Mouse (Mus musculus) midbrain, embryonic 11.5 days (tissue): ENCODE data around the gene Med14. TPM values are rescaled to one million over a fixed set of nuclear protein-coding genes. Genes with fewer than 3 reads are reported as not detected.

Source experiments
- ATAC-seq: fragments of 200-750 bp; cut with Nextera tagmentation; 2 replicates; pipeline ENCODE4 v1.8.0; 2017; ENCODE audit warnings: moderate TSS enrichment, moderate library complexity; ENCODE audit not compliant: low FRiP score
- DNase-seq: peaks from one replicate; pipeline ENCODE4 v3.0.0; 2015; ENCODE audit warnings: low spot score; ENCODE audit errors: missing footprints
- H3K27ac ChIP-seq: fragments of 300-500 bp; sonication (generic); 2 replicates; pipeline ENCODE4 v1.5.1; 2014; ENCODE audit warnings: low read depth, low read length
- H3K27me3 ChIP-seq: fragments of 300-500 bp; sonication (generic); 2 replicates; pipeline ENCODE4 v1.6.1; 2014; ENCODE audit warnings: mild to moderate bottlenecking, low read length, moderate library complexity, mixed read lengths; ENCODE audit not compliant: control insufficient read depth, insufficient read depth
- H3K36me3 ChIP-seq: fragments of 300-500 bp; sonication (generic); 2 replicates; pipeline ENCODE4 v1.6.1; 2014; ENCODE audit warnings: mild to moderate bottlenecking, low read length, moderate library complexity, mixed read lengths; ENCODE audit not compliant: control insufficient read depth, insufficient read depth
- H3K4me1 ChIP-seq: fragments of 300-500 bp; sonication (generic); 2 replicates; pipeline ENCODE4 v1.6.1; 2014; ENCODE audit warnings: low read length; ENCODE audit not compliant: control insufficient read depth, insufficient read depth
- H3K4me2 ChIP-seq: fragments of 300-500 bp; sonication (generic); 2 replicates; pipeline ENCODE4 v1.6.1; 2014; ENCODE audit warnings: mild to moderate bottlenecking, moderate library complexity
- H3K4me3 ChIP-seq: fragments of 300-500 bp; sonication (generic); 2 replicates; pipeline ENCODE4 v1.5.1; 2014; ENCODE audit warnings: low read depth, low read length
- H3K9ac ChIP-seq: fragments of 300-500 bp; sonication (generic); 2 replicates; pipeline ENCODE4 v1.6.1; 2014; ENCODE audit warnings: low read length
- H3K9me3 ChIP-seq: fragments of 300-500 bp; sonication (generic); 2 replicates; pipeline ENCODE4 v1.6.1; 2016; ENCODE audit warnings: low read length; ENCODE audit not compliant: control insufficient read depth
- WGBS: fragments of 180-500 bp; shearing (Covaris S2); extraction: QIAGEN DNeasy Blood & Tissue Kit; methylation state at CpG from one replicate; pipeline ENCODE4 v1.1.7; 2014; 5-methylcytosine and 5-hydroxymethylcytosine counted together
- polyA plus RNA-seq: library from polyadenylated mRNA; unstranded; fragments of >200 nt; fragmentation: Nextera tagmentation; extraction: Ambion mirVana; gene quantifications from 2 replicates; pipeline ENCODE4 v1.2.1, GENCODE M21; 2014

Gene Med14
- polyA plus RNA-seq, result 25.9 and 26.7 TPM in 2 replicates

DNA sequence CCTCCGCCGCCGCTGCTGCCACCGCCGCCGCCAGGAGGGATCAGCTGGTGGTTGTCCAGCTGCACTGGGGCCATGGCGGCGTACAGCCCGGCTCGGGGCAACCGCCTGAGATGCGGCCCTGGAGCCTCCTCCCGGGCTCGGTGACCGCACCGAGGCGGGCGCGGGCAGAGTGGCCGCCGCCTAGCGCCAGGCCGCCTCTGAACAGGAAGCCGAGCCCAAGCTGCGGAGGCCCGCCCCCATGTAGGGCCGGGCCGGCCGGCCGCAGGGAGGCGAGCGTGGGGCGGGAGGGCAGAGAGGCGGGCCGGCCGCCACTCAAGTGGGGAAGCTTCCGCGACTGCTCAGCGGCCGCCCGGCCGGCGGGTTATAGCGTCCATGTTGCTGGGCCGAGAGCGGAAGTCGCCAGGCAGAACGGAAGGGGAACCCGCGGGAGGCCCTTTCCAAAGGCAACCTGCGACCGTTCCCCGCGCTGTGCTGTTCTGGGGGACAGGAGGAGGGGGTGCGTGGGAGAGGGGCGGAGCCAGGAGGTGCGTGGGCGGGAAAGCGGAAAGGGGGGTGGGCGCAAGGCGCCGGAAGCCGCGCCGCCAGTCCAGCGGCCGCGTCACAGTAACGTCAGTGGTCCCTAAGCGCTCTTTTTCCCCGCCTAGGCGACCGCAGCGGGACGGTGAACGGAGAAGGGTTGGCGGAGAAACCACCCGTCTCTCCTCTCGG lies at the start of gene Med14:
Gene Med14, minus strand, starts transcription at position 448 of the 708 bp plus-strand sequence.
- Histone ChIP-seq H3K27ac (peak within 1 kb of the TSS; percentile 93), H3K9ac (peak within 1 kb of the TSS; percentile 79), H3K9me3 (no peaks in the 10 kb centered on the region), H3K4me3 (peak within 1 kb of the TSS; percentile 62), H3K4me2 (peak within 1 kb of the TSS; percentile 55), H3K4me1 (no peaks in the 10 kb centered on the region), H3K27me3 (no peaks in the 10 kb centered on the region), H3K36me3 (no peaks in the 10 kb centered on the region)
- WGBS, result 4% methylated on average over 49 of the region's 79 CpGs
- DNase-seq, result peak; percentile 96
- ATAC-seq, result peak; percentile 97

DNA sequence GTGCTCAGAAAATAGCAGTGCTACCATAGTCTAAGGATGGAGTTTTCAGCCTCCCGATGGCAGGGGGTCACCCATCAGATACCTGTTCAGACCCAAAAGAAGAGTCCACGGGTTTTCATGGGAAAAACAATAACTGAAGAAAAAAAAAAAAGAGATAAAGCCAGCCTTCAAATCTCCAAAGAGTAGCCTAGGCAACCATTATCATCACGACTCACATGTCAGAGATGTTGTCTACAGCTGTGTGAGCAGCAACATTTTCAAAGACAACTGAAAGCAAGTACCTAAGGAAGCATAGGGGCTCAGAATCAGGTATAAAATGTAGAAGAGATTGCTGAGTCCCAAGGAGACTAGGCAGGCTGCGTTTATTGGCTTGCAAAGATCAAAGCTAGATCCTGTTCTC lies 38.7 kb upstream of the Med14 start:
- ATAC-seq (no peak), DNase-seq (no peak)
- WGBS, result 74% methylated on average over 4 of the region's 4 CpGs
- Histone ChIP-seq H3K4me3 (no peak overlapping the region), H3K27me3 (no peaks in the 10 kb centered on the region), H3K36me3 (no peaks in the 10 kb centered on the region), H3K9me3 (no peaks in the 10 kb centered on the region), H3K27ac (no peak overlapping the region), H3K4me2 (no peak overlapping the region), H3K9ac (no peak overlapping the region), H3K4me1 (no peaks in the 10 kb centered on the region)

DNA sequence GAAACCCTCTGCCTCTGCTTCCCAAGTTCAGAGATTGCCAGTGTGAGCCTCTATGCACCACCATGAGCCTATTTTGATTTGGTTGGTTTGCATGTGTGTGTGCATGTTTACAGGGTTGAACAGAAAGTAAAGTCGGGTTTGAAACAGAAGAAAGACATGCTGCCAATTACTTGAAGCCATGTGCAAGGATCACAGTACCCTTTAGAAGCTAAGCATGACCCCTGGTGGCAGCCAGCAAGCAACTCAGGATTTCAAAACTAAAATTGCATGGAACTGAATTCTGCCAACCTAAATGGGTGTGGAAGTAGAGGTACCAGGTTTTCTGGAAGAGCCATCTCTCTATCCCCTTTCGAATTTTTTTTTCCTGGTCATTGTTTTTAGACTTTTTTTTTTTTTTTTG lies 33.0 kb upstream of the Med14 start:
- H3K36me3 ChIP-seq, result no peaks in the 10 kb centered on the region
- ATAC-seq (no peak), DNase-seq (no peak)
- H3K9ac ChIP-seq, result no peak overlapping the region
- H3K9me3 ChIP-seq, result no peaks in the 10 kb centered on the region
- H3K27ac ChIP-seq, result no peak overlapping the region
- WGBS, result 55% methylated on average over 2 of the region's 2 CpGs
- no peak overlapping the region for H3K4me3 ChIP-seq
- H3K4me2 ChIP-seq, result no peak overlapping the region
- no peaks in the 10 kb centered on the region for H3K27me3 ChIP-seq
- no peaks in the 10 kb centered on the region for H3K4me1 ChIP-seq

DNA sequence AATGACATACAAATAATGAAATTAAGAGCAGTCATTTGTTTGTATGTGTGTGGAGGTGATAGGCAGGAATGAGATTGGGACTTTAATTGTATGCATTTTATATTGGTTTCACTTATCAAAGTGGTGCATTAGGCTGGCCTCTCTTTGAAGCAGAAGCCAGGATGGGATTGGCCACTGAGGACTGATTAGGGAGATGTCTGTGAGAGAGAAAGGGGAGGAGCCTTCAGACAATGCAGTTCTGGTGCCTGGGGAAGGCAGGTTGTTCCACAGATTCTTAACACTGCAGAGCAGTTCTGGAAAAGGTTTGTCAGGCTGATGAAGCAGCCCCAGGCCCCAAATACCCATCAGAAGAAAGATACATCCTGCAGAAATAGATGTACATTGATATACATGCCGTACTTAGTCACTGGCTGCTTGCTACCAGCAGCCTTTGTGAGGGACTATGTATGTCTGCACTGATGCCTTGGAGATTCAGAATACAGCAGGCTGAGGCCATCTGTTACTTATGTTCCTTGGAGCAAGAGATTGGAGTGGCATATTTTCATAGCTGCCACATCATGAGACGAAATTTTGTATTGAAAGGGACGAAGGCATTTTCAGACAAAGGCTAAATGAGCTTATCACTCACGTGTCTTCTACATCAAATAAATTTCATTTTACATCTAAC lies 29.9 kb upstream of the Med14 start:
- ATAC-seq (peak; percentile 71; the same call in 1 of the 2 replicates), DNase-seq (no peak)
- Histone ChIP-seq H3K36me3 (no peaks in the 10 kb centered on the region), H3K27ac (no peak overlapping the region), H3K4me2 (no peak overlapping the region), H3K9me3 (no peaks in the 10 kb centered on the region), H3K27me3 (no peaks in the 10 kb centered on the region), H3K4me1 (no peaks in the 10 kb centered on the region), H3K4me3 (no peak overlapping the region), H3K9ac (no peak overlapping the region)
- 80% methylated on average over 4 of the region's 4 CpGs for WGBS

DNA sequence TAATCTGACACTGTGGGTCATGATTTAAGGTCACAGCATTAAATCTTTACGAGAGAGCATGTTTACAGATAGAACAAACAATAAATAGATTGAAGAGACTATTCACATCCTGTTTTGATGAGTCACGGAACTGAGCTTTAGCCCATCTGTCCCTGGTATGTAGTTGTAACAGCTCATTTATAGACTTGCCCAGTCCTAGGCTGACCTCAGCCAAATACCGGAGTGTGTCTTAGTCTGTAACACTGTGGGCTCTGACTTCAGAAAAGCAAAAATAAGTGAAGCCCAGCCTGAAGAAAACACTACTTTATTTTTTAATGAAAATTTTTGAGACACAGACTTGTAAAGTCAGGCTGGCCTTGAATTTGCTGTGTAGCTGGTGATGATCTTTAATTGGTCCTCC lies 11.4 kb upstream of the Med14 start:
- Histone ChIP-seq H3K36me3 (no peaks in the 10 kb centered on the region), H3K4me1 (no peaks in the 10 kb centered on the region), H3K27ac (no peak overlapping the region), H3K9ac (no peak overlapping the region), H3K4me3 (no peak overlapping the region), H3K9me3 (no peaks in the 10 kb centered on the region), H3K4me2 (no peak overlapping the region), H3K27me3 (no peaks in the 10 kb centered on the region)
- ATAC-seq (no peak), DNase-seq (no peak)
- 88% methylated on average over 3 of the region's 3 CpGs for WGBS

DNA sequence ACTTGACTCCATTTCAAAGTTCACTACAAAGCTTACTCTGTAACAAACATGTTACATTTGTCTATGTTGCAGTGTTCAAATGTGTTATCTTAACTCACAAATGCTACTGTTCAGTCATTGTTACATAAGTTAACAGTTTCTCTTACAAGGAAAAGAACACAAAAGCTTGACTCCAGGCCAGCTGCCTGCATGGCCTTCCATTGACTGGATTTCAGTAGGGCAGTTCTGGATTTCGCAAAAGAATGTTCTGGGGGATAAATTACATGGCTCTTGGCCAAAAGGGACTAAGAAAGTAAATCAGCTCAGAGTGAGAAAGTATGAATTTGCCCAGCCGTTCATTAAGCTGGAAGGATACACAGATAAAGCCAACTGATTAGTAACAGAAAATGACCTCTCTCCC lies 9.7 kb upstream of the Med14 start:
- Histone ChIP-seq H3K36me3 (no peaks in the 10 kb centered on the region), H3K4me1 (no peaks in the 10 kb centered on the region), H3K9me3 (no peaks in the 10 kb centered on the region), H3K27ac (no peak overlapping the region), H3K27me3 (no peaks in the 10 kb centered on the region), H3K4me2 (no peak overlapping the region), H3K9ac (no peak overlapping the region), H3K4me3 (no peak overlapping the region)
- 72% methylated on average over 2 of the region's 2 CpGs for WGBS
- DNase-seq (no peak), ATAC-seq (no peak)

DNA sequence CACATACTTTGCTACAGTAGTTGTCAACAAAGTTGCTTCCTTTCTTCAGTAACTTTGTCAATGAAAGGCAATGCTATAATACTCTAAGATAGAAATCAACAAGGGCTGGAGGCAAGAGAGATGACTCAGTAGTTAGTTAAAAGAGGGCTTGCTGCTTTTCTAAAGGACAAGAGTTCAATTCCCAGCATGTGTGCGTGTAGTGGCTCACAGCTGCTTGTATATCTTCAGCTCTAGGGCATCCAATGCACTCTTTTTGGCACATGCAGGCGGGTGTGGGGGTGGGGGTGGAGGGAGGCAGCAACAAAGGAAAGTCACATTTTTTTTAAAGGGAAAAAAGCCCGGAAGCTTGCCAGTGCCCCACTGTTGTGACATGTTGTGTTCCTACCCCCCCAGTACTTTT lies 6.7 kb upstream of the Med14 start:
- ATAC-seq (no peak), DNase-seq (no peak)
- no peak overlapping the region for H3K9ac ChIP-seq
- no peaks in the 10 kb centered on the region for H3K4me1 ChIP-seq
- H3K27me3 ChIP-seq, result no peaks in the 10 kb centered on the region
- H3K4me3 ChIP-seq, result no peak overlapping the region
- H3K9me3 ChIP-seq, result no peaks in the 10 kb centered on the region
- H3K4me2 ChIP-seq, result no peak overlapping the region
- no peak overlapping the region for H3K27ac ChIP-seq
- 71% methylated on average over 3 of the region's 3 CpGs for WGBS
- H3K36me3 ChIP-seq, result no peaks in the 10 kb centered on the region

DNA sequence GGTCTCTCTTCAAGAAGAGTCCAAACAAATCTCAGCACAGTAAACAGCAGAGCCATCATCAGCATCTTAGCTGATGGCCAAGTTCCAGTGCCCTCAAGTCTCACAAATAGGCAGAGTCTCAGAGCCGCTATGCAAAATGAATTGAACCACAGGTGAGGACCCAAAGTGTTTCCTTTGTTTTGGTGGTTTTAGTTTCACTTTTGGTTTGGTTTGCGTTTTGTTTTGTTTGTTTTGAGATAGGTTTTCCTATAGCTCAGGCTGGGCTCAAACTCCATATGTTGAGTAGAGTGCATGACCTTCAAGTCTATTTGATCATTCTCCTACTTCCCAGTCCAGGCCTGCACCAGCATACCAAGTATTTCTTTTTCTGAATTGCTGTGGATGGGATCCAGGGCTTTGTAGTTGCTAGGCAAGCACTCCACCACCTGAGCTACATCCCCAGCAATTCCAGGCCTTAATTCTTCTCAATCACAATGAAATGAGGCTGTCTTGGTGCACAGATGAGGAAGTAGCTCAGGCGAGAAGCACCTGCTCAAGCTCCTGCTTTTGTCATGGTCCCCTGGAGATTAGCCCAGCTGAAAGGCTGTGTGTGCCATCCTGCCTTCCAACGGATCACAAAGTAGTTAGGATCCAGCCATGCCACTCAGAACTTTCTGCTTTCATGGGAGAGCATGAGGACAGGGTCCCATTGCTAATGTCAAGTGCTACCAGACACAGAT lies 5.1 kb upstream of the Med14 start:
- ATAC-seq, result no peak
- H3K9ac ChIP-seq, result no peak overlapping the region
- no peak for DNase-seq
- H3K4me3 ChIP-seq, result no peak overlapping the region
- WGBS, result 65% methylated on average over 4 of the region's 4 CpGs
- no peaks in the 10 kb centered on the region for H3K27me3 ChIP-seq
- H3K4me1 ChIP-seq, result no peaks in the 10 kb centered on the region
- H3K9me3 ChIP-seq, result no peaks in the 10 kb centered on the region
- no peaks in the 10 kb centered on the region for H3K36me3 ChIP-seq
- no peak overlapping the region for H3K4me2 ChIP-seq
- no peak overlapping the region for H3K27ac ChIP-seq
